Mouse (Mus musculus) skeletal muscle tissue, adult 2 months (tissue): ENCODE results near the gene Msh4.

Source experiments
- DNase-seq: peaks from one replicate; pipeline ENCODE4 v3.0.0-alpha.2; 2012; ENCODE audit warnings: low read depth, low spot score

Msh4 gene

GRCm38 (mm10) chr3:153808406-153808805, 97.5 kb downstream of the Msh4 start:
- DNase-seq, result no peak

DNA sequence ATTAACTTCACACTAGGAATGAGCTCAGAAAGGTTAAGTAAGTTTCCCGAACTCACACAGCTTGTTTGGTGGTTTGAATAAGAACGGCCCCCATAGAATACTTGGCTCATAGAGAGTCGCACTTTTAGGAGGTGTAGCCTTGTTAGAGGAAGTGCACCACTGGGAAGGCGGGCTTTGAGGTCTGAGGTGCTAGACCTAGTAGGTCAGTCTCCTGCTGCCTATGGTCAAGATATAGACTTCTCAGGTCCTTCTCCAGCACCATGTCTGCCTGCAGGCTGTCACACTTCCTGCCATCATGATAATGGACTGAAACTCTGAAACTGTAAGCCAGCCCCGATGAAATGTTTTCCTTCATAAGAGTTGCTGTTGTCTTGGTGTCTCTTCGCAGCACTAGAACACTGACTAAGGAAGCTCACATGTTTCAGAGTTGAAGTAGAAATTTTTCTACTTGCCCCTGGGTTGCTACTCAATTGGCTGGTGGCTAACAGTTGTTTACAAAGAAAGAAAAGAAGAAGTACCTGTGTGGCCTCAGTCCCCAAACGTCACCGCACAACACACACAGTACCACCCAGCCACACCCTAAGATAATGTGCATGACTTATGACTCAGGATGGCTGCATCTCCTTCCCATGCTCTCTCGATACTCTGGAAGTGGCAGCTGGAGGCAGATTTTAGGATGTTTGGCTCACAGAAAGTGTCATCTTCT, 98.3 kb downstream of the Msh4 start:
- DNase-seq, result no peak
